Mouse (Mus musculus): ENCODE measurements around the gene Itsn1. TPM values are rescaled to one million over a fixed set of nuclear protein-coding genes. Genes with fewer than 3 reads are reported as not detected.

The Itsn1 gene
- total RNA-seq, 2 experiments from 2014 or later: 45.6 to 52.0 TPM

- intact Hi-C loops (cut with DNase I; ENCODE audit: low total_unique reads): no loop called here
- no peak for DNase-seq
Observed at GRCm38 (mm10) chr16:91859203-91859602, 130.1 kb downstream of the Itsn1 start.

- no peak for DNase-seq
- intact Hi-C loops (cut with DNase I; ENCODE audit: low total_unique reads): no loop called here
Observed at GRCm38 (mm10) chr16:91859958-91860357, 130.9 kb downstream of the Itsn1 start.

- DNase-seq: no peak
- intact Hi-C loops (cut with DNase I; ENCODE audit: low total_unique reads): no loop called here
Observed at GRCm38 (mm10) chr16:91860471-91861125, 131.5 kb downstream of the Itsn1 start.

GRCm38 (mm10) chr16:91861784-91862371 is 132.8 kb downstream of the Itsn1 start:
- peak; percentile 84 for DNase-seq
- intact Hi-C loops (cut with DNase I; ENCODE audit: low total_unique reads): no loop called here

- peak; percentile 67 for DNase-seq
- intact Hi-C loops (cut with DNase I; ENCODE audit: low total_unique reads): no loop called here
Observed at GRCm38 (mm10) chr16:91862836-91863235, 133.8 kb downstream of the Itsn1 start.

GRCm38 (mm10) chr16:91864646-91865332 is 135.7 kb downstream of the Itsn1 start:
- intact Hi-C loops (cut with DNase I; ENCODE audit: low total_unique reads): no loop called here
- DNase-seq: no peak

GRCm38 (mm10) chr16:91865570-91866257 is 136.6 kb downstream of the Itsn1 start:
- DNase-seq: peak; percentile 66
- intact Hi-C loops (cut with DNase I; ENCODE audit: low total_unique reads): no loop called here

GRCm38 (mm10) chr16:91866258-91866634 is 137.2 kb downstream of the Itsn1 start:
- intact Hi-C loops (cut with DNase I; ENCODE audit: low total_unique reads): no loop called here
- peak; percentile 73 for DNase-seq

GRCm38 (mm10) chr16:91867672-91868071 is 138.6 kb downstream of the Itsn1 start:
- intact Hi-C loops (cut with DNase I; ENCODE audit: low total_unique reads): no loop called here

GRCm38 (mm10) chr16:91868943-91869911 is 140.1 kb downstream of the Itsn1 start:
- intact Hi-C loops (cut with DNase I; ENCODE audit: low total_unique reads): no loop called here
- no peak for DNase-seq

More at GRCm38 (mm10) chr16:91867672-91868071, 138.6 kb downstream of the Itsn1 start:
- no peak for DNase-seq

GRCm38 (mm10) chr16:91870158-91870582 is 141.1 kb downstream of the Itsn1 start:
- DNase-seq: no peak
- intact Hi-C loops (cut with DNase I; ENCODE audit: low total_unique reads): no loop called here

- intact Hi-C loops (cut with DNase I; ENCODE audit: low total_unique reads): no loop called here
- no peak for DNase-seq
Observed at GRCm38 (mm10) chr16:91871188-91871587, 142.1 kb downstream of the Itsn1 start.

- DNase-seq: no peak
- intact Hi-C loops (cut with DNase I; ENCODE audit: low total_unique reads): no loop called here
Observed at GRCm38 (mm10) chr16:91873695-91874094, 144.6 kb downstream of the Itsn1 start.

GRCm38 (mm10) chr16:91875567-91876344 is 146.7 kb downstream of the Itsn1 start:
- DNase-seq: peak; percentile 75
- intact Hi-C loops (cut with DNase I; ENCODE audit: low total_unique reads): no loop called here

GRCm38 (mm10) chr16:91876457-91876856 is 147.4 kb downstream of the Itsn1 start:
- no peak for DNase-seq
- intact Hi-C loops (cut with DNase I; ENCODE audit: low total_unique reads): no loop called here

GRCm38 (mm10) chr16:91879101-91879500 is 150.0 kb downstream of the Itsn1 start:
- intact Hi-C loops (cut with DNase I; ENCODE audit: low total_unique reads): no loop called here
- no peak for DNase-seq

- intact Hi-C loops (cut with DNase I; ENCODE audit: low total_unique reads): no loop called here
- no peak for DNase-seq
Observed at GRCm38 (mm10) chr16:91880869-91881767, 152.0 kb downstream of the Itsn1 start.

Measured in gastrocnemius, postnatal 14 days (tissue).